ENCODE assay signal across 9 mouse cellular contexts in genomic region chr17:34305380-34306030, GRCm38 (mm10). TPM values are rescaled to one million over a fixed set of nuclear protein-coding genes. Genes with fewer than 3 reads are reported as not detected.
DNase-seq lines count a peak whose midpoint lies in the region; ATAC-seq and TF ChIP-seq lines count a peak whose summit lies in the region.
"Had no signal": no experiment of that assay in that cellular context is flagged by ENCODE, and none has a peak within 500 bp of the region (broad histone marks: within the 10 kb centered on the region; RNA-seq: fewer than 3 reads in every experiment).

H2-Eb1 (plus strand) TSS chr17:34305867.

- TF ChIP-seq CTCF in lung, postnatal 0 days (IDR thresholded peaks at IDR 0.05) = no peak

- H3K27me3 ChIP-seq in hindbrain, embryonic 11.5 days (ENCODE audit: control insufficient read depth, insufficient read depth, low read length) = no peaks in the 10 kb centered on the region
- H3K27me3 ChIP-seq in lung, postnatal 0 days (replicated peaks; ENCODE audit: insufficient read depth, low read length) = no peaks in the 10 kb centered on the region

- peak; percentile 73 for DNase-seq in ES-CJ7 (ENCODE audit: low read depth, low spot score)
- peak; percentile 41 for DNase-seq in c-Kit-positive CD71-positive TER-119-positive erythroid progenitor cells, embryonic 14.5 days (ENCODE audit: low spot score)
- DNase-seq in hindbrain, embryonic 11.5 days (ENCODE audit: low spot score) = peak; percentile 85
- peak; percentile 95 for DNase-seq in layer of hippocampus, adult 9-10 months (ENCODE audit: low spot score)
- DNase-seq in lung, postnatal 0 days (ENCODE audit: low spot score) = peak; percentile 92
- peak; percentile 74 for DNase-seq in ovary, postnatal 10 days (ENCODE audit: low spot score)
- DNase-seq in thymus, postnatal 10 days (ENCODE audit: low spot score in 2 of 2) = peak; percentile 78 to 86

- H3K9me3 ChIP-seq in hindbrain, embryonic 11.5 days (ENCODE audit: control insufficient read depth, low read length) = no peaks in the 10 kb centered on the region
- no peaks in the 10 kb centered on the region for H3K9me3 ChIP-seq in lung, postnatal 0 days (ENCODE audit: low read length)
- H3K9me3 ChIP-seq: embryonic facial prominence, embryonic 13.5 days had no signal

- no peak within 1 kb of the TSS for H3K4me3 ChIP-seq in hindbrain, embryonic 11.5 days (ENCODE audit: low read depth, low read length)
- no peak within 1 kb of the TSS for H3K4me3 ChIP-seq in lung, postnatal 0 days (ENCODE audit: low read depth, low read length)
- H3K4me3 ChIP-seq: embryonic facial prominence, embryonic 13.5 days had no signal

- TF ChIP-seq EP300 in lung, postnatal 0 days (IDR thresholded peaks at IDR 0.05) = no peak

- peak; percentile 95 for ATAC-seq in frontal cortex, adult (ENCODE audit: low TSS enrichment)
- peak; percentile 54; the same call in 1 of the 2 replicates for ATAC-seq in hindbrain, embryonic 11.5 days (ENCODE audit: low FRiP score)
- ATAC-seq in lung, postnatal 0 days = peak; percentile 88

- no peaks in the 10 kb centered on the region for H3K36me3 ChIP-seq in hindbrain, embryonic 11.5 days (ENCODE audit: control insufficient read depth, insufficient read depth, low read length)
- H3K36me3 ChIP-seq in lung, postnatal 0 days (ENCODE audit: insufficient read depth, low read length) = no peaks in the 10 kb centered on the region
- H3K36me3 ChIP-seq: embryonic facial prominence, embryonic 13.5 days had no signal

- no peak within 1 kb of the TSS for H3K27ac ChIP-seq in hindbrain, embryonic 11.5 days (ENCODE audit: low read depth, low read length)
- H3K27ac ChIP-seq in lung, postnatal 0 days (ENCODE audit: low read length) = no peak within 1 kb of the TSS
- H3K27ac ChIP-seq: embryonic facial prominence, embryonic 13.5 days had no signal

- no peak within 1 kb of the TSS for H3K9ac ChIP-seq in hindbrain, embryonic 11.5 days (ENCODE audit: low read depth, low read length)
- H3K9ac ChIP-seq in lung, postnatal 0 days (replicated peaks; ENCODE audit: low read depth) = no peak within 1 kb of the TSS
- H3K9ac ChIP-seq: embryonic facial prominence, embryonic 13.5 days had no signal

- 0 out of 2 replicates have a peak, but pooled peaks cover 2% of the 10 kb centered on the region for H3K4me1 ChIP-seq in hindbrain, embryonic 11.5 days (replicated peaks; ENCODE audit: control insufficient read depth, insufficient read depth, low read length)
- H3K4me1 ChIP-seq in lung, postnatal 0 days (ENCODE audit: insufficient read depth, low read depth, low read length) = no peaks in the 10 kb centered on the region
- H3K4me1 ChIP-seq: embryonic facial prominence, embryonic 13.5 days had no signal

- H3K4me2 ChIP-seq in hindbrain, embryonic 11.5 days (replicated peaks; ENCODE audit: low read depth, low read length) = no peak within 1 kb of the TSS
- H3K4me2 ChIP-seq in lung, postnatal 0 days (replicated peaks; ENCODE audit: low read depth, low read length) = no peak within 1 kb of the TSS
- H3K4me2 ChIP-seq: embryonic facial prominence, embryonic 13.5 days had no signal

RNA-seq across cellular contexts. Expression of gene H2-Eb1, which starts in this region (rescaled TPM):
- polyA plus RNA-seq in hindbrain, embryonic 11.5 days (2014; fragmentation: Nextera tagmentation; extraction: Ambion mirVana) = 1.3 and 2.5 TPM in 2 replicates
- polyA plus RNA-seq in lung, postnatal 0 days (2015; fragmentation: Nextera tagmentation; extraction: Ambion mirVana) = 11.9 and 12.6 TPM in 2 replicates

Comparison
In these comparisons a context has a peak if more than half of its experiments do, and no peak if none do; other contexts are left out.
1. DNase-seq: peak in every context shown above with its lines; median percentile 95 in layer of hippocampus, adult 9-10 months; 92 in lung, postnatal 0 days; 85 in hindbrain, embryonic 11.5 days; 82 in thymus, postnatal 10 days; 74 in ovary, postnatal 10 days; 73 in ES-CJ7; 41 in c-Kit-positive CD71-positive TER-119-positive erythroid progenitor cells, embryonic 14.5 days.